Mouse (Mus musculus) spleen, adult 2 months (tissue): ENCODE measurements around the gene Ube2v1.

Experiments used
- CTCF ChIP-seq: fragments of 200-500 bp; IDR thresholded peaks from 2 replicates; pipeline ENCODE4 v1.5.1; 2011; ENCODE audit warnings: mild to moderate bottlenecking, inconsistent platforms; ENCODE audit not compliant: insufficient read depth, insufficient read length, insufficient replicate concordance; ENCODE audit errors: extremely low read depth
- POLR2A ChIP-seq: fragments of 200-500 bp; IDR thresholded peaks from 2 replicates; pipeline ENCODE4 v1.6.1; 2011; ENCODE audit warnings: low read depth, low read length, inconsistent platforms

DNA sequence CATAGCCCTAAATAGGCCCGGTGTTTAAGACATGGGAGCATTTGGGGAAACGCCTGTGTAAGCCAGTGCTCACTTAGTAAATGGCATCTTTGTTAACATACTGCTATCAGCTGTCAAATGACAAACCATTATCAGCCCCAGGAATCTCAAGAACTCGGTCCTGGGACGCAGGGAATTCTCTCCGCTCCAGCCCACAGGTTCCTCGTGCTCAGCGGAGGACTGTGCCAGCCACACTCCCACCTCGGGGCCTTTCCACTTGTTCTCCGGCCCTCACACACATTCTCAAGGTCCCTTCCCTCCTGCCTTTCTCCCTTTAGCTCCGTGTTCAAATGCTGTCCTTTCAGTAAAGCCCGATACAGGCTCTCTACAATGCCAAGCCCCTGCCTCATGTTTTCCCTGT, 26.8 kb upstream of the Ube2v1 start:
- TF ChIP-seq CTCF (no peak), POLR2A (no peak)
